Mouse (Mus musculus) layer of hippocampus, adult 8-10 months (tissue): Measurements from ENCODE around the gene Fosb. TPM values are rescaled to one million over a fixed set of nuclear protein-coding genes. Genes with fewer than 3 reads are reported as not detected.

Experiments used
- DNase-seq, 2 experiments: peaks; one replicate each; pipeline ENCODE4 v3.0.0; 2022; ENCODE audit warnings: low spot score in 2 of 2
- total RNA-seq, 4 experiments: library from RNA; stranded (reverse); gene quantifications; 2 replicates each; pipeline ENCODE4 v1.2.4; 2022

The Fosb gene
- total RNA-seq, 4 experiments from 2014 or later: 5.4 to 13.8 (median 10.7) TPM

- DNase-seq: peak; percentile 64 to 79
These were observed 23.0 kb upstream of the Fosb start for GRCm38 (mm10) chr7:19332709-19333352.

GRCm38 (mm10) chr7:19331910-19332309 lies 22.1 kb upstream of the Fosb start:
- DNase-seq: no peak

- DNase-seq: no peak
These were observed 18.6 kb upstream of the Fosb start for GRCm38 (mm10) chr7:19328425-19328824.

- no peak for DNase-seq
These were observed 17.9 kb upstream of the Fosb start for GRCm38 (mm10) chr7:19327782-19328181.

GRCm38 (mm10) chr7:19327128-19327527 lies 17.3 kb upstream of the Fosb start:
- DNase-seq: peak; percentile 80 to 84

GRCm38 (mm10) chr7:19326359-19326758 lies 16.5 kb upstream of the Fosb start:
- no peak for DNase-seq

- no peak for DNase-seq
These were observed 15.7 kb upstream of the Fosb start for GRCm38 (mm10) chr7:19325262-19326199.

- DNase-seq: no peak
These were observed 14.4 kb upstream of the Fosb start for GRCm38 (mm10) chr7:19324221-19324620.

GRCm38 (mm10) chr7:19322489-19322888 lies 12.6 kb upstream of the Fosb start:
- DNase-seq: no peak

- no peak for DNase-seq
These were observed 11.6 kb upstream of the Fosb start for GRCm38 (mm10) chr7:19321464-19321863.

- no peak for DNase-seq
These were observed 10.8 kb upstream of the Fosb start for GRCm38 (mm10) chr7:19320637-19321036.

- DNase-seq: peak; percentile 92
These were observed 10.1 kb upstream of the Fosb start for GRCm38 (mm10) chr7:19319906-19320305.

GRCm38 (mm10) chr7:19319458-19319857 lies 9.6 kb upstream of the Fosb start:
- no peak for DNase-seq

GRCm38 (mm10) chr7:19318676-19319075 lies 8.8 kb upstream of the Fosb start:
- DNase-seq: no peak

GRCm38 (mm10) chr7:19318201-19318600 lies 8.3 kb upstream of the Fosb start:
- DNase-seq: no peak

GRCm38 (mm10) chr7:19316451-19317161 lies 6.8 kb upstream of the Fosb start:
- no peak for DNase-seq

GRCm38 (mm10) chr7:19314033-19314432 lies 4.2 kb upstream of the Fosb start:
- DNase-seq: no peak

GRCm38 (mm10) chr7:19311991-19312390 lies 2.1 kb upstream of the Fosb start:
- no peak for DNase-seq

- no peak for DNase-seq
These were observed 470 bp downstream of the Fosb start for GRCm38 (mm10) chr7:19309278-19309883.

- DNase-seq: peak; percentile 95
These were observed 1.2 kb downstream of the Fosb start for GRCm38 (mm10) chr7:19308454-19309277.
